Mouse (Mus musculus) thymus, postnatal 25 days (tissue): ENCODE measurements at regions not wholly inside any gene's neighbourhood (a gene's known extent, or its start where the extent isn't known, plus 50 kb on each side); places are given as distances from the start of the nearest gene placed in this dataset.

ENCODE experiments used
- DNase-seq: peaks from one replicate; pipeline ENCODE4 v3.0.0; 2022

- DNase-seq, result no peak
These were observed 598.9 kb downstream of the 9430069I07Rik start for GRCm38 (mm10) chr15:33758771-33759170.
